Mouse (Mus musculus): ENCODE measurements around the gene Hist1h2aa. TPM values are rescaled to one million over a fixed set of nuclear protein-coding genes. Genes with fewer than 3 reads are reported as not detected.

The Hist1h2aa gene
- total RNA-seq, 2 experiments from 2014 or later = not detected

DNA sequence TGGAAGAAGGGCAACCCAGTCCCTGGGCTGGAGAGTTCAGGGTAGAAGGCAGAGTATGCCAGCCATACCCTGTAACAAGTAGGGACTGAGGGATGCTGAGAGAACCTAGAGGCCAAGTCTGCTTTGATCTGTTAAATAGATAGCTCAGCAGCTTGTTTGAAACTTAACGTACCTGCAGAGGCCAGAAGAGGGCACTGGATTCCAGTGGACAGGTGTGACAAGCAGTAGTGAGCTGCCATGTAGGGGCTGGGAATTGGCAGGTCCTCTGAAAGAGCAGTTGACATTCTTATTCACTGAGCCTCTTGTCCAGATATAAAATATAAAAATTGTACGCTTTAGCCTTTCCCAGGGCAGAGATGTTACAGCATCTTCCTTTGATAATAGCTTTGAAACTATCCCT is 8.6 kb downstream of the Hist1h2aa start:
- DNase-seq (ENCODE audit: low spot score in 2 of 2) = no peak

DNA sequence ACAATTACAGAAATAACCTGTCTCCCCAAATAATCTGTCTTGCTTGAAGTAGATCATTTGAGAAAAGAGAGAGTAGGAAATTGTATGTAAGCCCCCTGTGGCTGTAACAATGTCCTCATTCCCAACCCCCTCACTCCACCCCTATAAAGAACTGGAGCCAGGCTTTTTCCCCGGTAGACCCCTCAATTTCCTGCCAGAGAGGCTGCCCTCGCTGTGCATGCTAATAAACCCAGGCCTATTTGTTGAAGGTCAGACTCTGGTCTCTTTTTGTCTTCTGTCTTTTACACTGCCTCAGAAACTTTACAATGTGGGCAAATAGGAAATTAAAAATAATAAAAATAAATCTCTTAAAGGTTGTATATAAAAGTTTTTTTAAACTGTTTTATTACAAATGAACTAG is 12.0 kb downstream of the Hist1h2aa start:
- DNase-seq (ENCODE audit: low spot score in 2 of 2) = no peak

GRCm38 (mm10) chr13:23949484-23950246 is 15.4 kb downstream of the Hist1h2aa start:
- DNase-seq (ENCODE audit: low spot score in 2 of 2) = peak in 1 of 2 experiments; percentile 12

DNA sequence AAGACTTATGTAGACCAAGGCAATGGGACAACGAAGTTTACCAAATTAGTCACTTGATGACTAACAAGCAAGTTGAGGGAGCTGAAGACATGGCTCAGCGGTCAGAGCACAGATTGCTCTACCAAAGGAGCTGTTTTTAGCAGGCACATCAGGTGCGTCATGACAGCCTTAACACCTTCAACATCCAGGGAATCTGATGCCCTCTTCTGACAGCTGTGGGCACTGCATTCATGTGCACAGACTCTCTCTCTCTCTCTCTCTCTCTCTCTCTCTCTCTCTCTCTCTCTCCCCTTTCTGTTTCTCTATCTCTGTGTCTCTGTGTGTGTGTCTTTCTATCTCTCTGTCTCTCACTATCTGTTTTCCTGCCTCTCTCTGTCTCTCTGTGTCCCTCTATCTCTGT is 16.7 kb downstream of the Hist1h2aa start:
- DNase-seq (ENCODE audit: low spot score in 2 of 2) = no peak

DNA sequence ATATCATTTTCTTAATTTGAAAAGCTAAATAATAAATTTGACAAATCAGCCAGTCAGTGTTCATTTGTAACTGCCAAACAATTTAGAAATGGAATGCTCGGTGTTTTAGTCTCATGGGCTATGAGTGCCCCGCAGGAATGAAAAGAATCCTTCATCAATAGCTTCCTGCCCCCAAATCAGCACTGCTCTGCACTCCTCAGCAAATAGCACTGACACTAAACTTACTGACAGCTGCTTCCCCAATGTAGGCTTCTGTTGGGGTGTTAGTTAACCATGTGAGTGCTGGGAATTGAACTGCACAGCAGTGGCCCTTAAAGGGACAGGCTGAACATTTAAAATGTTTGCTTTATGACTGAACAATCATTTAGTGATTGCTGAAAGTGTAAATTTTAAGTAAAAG is 25.5 kb downstream of the Hist1h2aa start:
- DNase-seq (ENCODE audit: low spot score in 2 of 2) = no peak

- DNase-seq (ENCODE audit: low spot score in 2 of 2) = no peak
These were observed 30.6 kb downstream of the Hist1h2aa start for GRCm38 (mm10) chr13:23964909-23965308.

DNA sequence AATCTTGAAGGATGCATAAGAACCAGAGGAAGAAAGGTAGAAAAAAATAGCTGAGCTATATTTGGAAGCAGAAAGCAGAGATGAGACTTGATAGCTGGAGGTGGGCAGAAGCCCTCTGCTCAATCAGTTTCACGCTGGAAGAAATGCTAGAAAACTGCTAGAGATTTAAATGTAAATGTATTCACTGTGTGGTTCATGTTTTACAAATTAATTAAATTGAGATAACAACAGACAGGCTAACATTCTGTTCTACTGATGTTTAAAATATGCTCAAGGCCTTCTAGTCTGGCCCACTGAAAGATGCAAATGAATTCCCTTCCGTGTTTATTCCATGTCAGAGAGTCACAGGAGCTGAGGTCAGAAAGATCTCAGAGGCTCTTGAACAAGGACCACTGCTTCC is 37.6 kb downstream of the Hist1h2aa start:
- DNase-seq (ENCODE audit: low spot score in 2 of 2) = no peak

- DNase-seq (ENCODE audit: low spot score in 2 of 2) = no peak
These were observed 38.0 kb downstream of the Hist1h2aa start for GRCm38 (mm10) chr13:23972271-23972670.

Small RNAs within 50 kb of the gene (microRNA-seq; reads per million reads assigned to microRNA genes)
- 0 reads per million in 2 experiments for gene Gm44344

Other genes starting within 250 kb of the Hist1h2aa start
- not detected for gene Hist1h1t, start 238.6 kb upstream of the Hist1h2aa start, total RNA-seq (2021)
- 100 to 1,000 TPM; 102 to 111 TPM for gene Hist1h4c, start 236.0 kb upstream of the Hist1h2aa start, total RNA-seq (2021)
- gene Hfe, start 223.6 kb upstream of the Hist1h2aa start, total RNA-seq (2021) = 1 to 10 TPM; 3.4 to 5.9 TPM
- gene Hist1h1c, start 195.7 kb upstream of the Hist1h2aa start, total RNA-seq (2021) = 100 to 1,000 TPM in 1 of 2 experiments, 10 to 100 TPM in 1; 87.1 to 106 TPM
- 10 to 100 TPM; 23.5 to 26.8 TPM for gene Hist1h3c, start 188.9 kb upstream of the Hist1h2aa start, total RNA-seq (2021)
- gene Hist1h2bb, start 187.7 kb upstream of the Hist1h2aa start, total RNA-seq (2021) = 10 to 100 TPM; 38.1 to 45.9 TPM
- 10 to 100 TPM; 65.7 to 68.4 TPM for gene Hist1h2ab, start 183.3 kb upstream of the Hist1h2aa start, total RNA-seq (2021)
- gene Hist1h3b, start 182.2 kb upstream of the Hist1h2aa start, total RNA-seq (2021) = 10 to 100 TPM; 67.7 to 73.1 TPM
- gene Hist1h4b, start 177.4 kb upstream of the Hist1h2aa start, total RNA-seq (2021) = 10 to 100 TPM; 80.9 to 84.6 TPM
- gene Hist1h4a, start 173.2 kb upstream of the Hist1h2aa start, total RNA-seq (2021) = 10 to 100 TPM; 71.9 to 72.7 TPM
- gene Hist1h3a, start 172.1 kb upstream of the Hist1h2aa start, total RNA-seq (2021) = 10 to 100 TPM; 68.7 to 70.1 TPM
- gene Hist1h1a, start 170.8 kb upstream of the Hist1h2aa start, total RNA-seq (2021) = 10 to 100 TPM; 47.3 to 51.5 TPM
- gene Trim38, start 164.5 kb upstream of the Hist1h2aa start, total RNA-seq (2021) = not detected
- gene Slc17a2, start 127.5 kb upstream of the Hist1h2aa start, total RNA-seq (2021) = not detected
- gene Slc17a3, start 95.0 kb upstream of the Hist1h2aa start, total RNA-seq (2021) = not detected
- not detected for gene Slc17a1, start 66.7 kb upstream of the Hist1h2aa start, total RNA-seq (2021)
- gene Slc17a4, start 19.5 kb upstream of the Hist1h2aa start, total RNA-seq (2021) = not detected
- gene Hist1h2ba, start 306 bp upstream of the Hist1h2aa start, total RNA-seq (2021) = not detected
- under 1 TPM; 0.75 to 0.78 TPM for gene Scgn, start 56.8 kb downstream of the Hist1h2aa start, total RNA-seq (2021)